Mouse (Mus musculus): ENCODE results near the gene Robo2. TPM values are rescaled to one million over a fixed set of nuclear protein-coding genes. Genes with fewer than 3 reads are reported as not detected.
A peak's percentile ranks its signal among the peaks of the same experiment; 100 is the strongest.

The Robo2 gene
- polyA plus RNA-seq, 1 experiment from 2014 or later, result 121 TPM

MicroRNAs within 50 kb of the gene (microRNA counts, 519-probe panel; counts per million panel counts)
- microRNA mmu-miR-691, result 236 counts per million, percentile 44 among the panel's probes with 10 or more counts

Small RNAs within 50 kb of the gene (microRNA-seq; reads per million reads assigned to microRNA genes)
- not detected for gene Gm24272
- gene Mir691, result not detected

Data from embryonic facial prominence, embryonic 13.5 days (tissue).